Mouse (Mus musculus) ES-Bruce4 (cell line): ENCODE data around the gene Best2. TPM values are rescaled to one million over a fixed set of nuclear protein-coding genes. Genes with fewer than 3 reads are reported as not detected.

Experiments used
- H3K27ac ChIP-seq: 2 replicates; pipeline ENCODE4 v1.5.1; 2012; ENCODE audit warnings: low read length, inconsistent platforms; ENCODE audit not compliant: insufficient read depth
- H3K27me3 ChIP-seq: 2 replicates; pipeline ENCODE4 v1.6.1; 2012; ENCODE audit warnings: mild to moderate bottlenecking, low read length, inconsistent platforms; ENCODE audit not compliant: control insufficient read depth, poor library complexity, insufficient read depth, severe bottlenecking
- H3K36me3 ChIP-seq: 2 replicates; pipeline ENCODE4 v1.6.1; 2012; ENCODE audit warnings: inconsistent platforms, mild to moderate bottlenecking, low read length, moderate library complexity; ENCODE audit not compliant: control insufficient read depth, poor library complexity, insufficient read depth, severe bottlenecking
- H3K4me1 ChIP-seq: one replicate; pipeline ENCODE4 v1.8.1; 2011; ENCODE audit warnings: low read length; ENCODE audit not compliant: control insufficient read depth, insufficient read depth
- H3K4me3 ChIP-seq: 2 replicates; pipeline ENCODE4 v1.5.1; 2011; ENCODE audit warnings: low read depth, mild to moderate bottlenecking, low read length
- H3K9ac ChIP-seq: 2 replicates; pipeline ENCODE4 v1.6.1; 2012; ENCODE audit warnings: low read depth, mild to moderate bottlenecking, inconsistent platforms; ENCODE audit not compliant: poor library complexity, severe bottlenecking
- H3K9me3 ChIP-seq: replicated peaks from 2 replicates; pipeline ENCODE4 v1.6.1; 2012; ENCODE audit warnings: mild to moderate bottlenecking, low read length, inconsistent platforms; ENCODE audit not compliant: control insufficient read depth, poor library complexity, insufficient read depth, severe bottlenecking
- CTCF ChIP-seq: IDR thresholded peaks from one replicate; pipeline ENCODE4 v1.8.1; 2011; ENCODE audit warnings: low read depth, low read length
- EP300 ChIP-seq: IDR thresholded peaks from 2 replicates; pipeline ENCODE4 v1.6.1; 2011; ENCODE audit warnings: low read depth, low read length; ENCODE audit not compliant: insufficient read depth
- POLR2A ChIP-seq: IDR thresholded peaks from one replicate; pipeline ENCODE4 v1.8.1; 2011; ENCODE audit warnings: low read length; ENCODE audit not compliant: insufficient read depth
- polyA plus RNA-seq: library from polyadenylated mRNA; stranded (reverse); fragments of >200 nt; gene quantifications from 2 replicates; pipeline ENCODE4 v1.2.4, GENCODE M21; 2011; ENCODE audit warnings: low read depth; ENCODE audit not compliant: missing spikeins, insufficient read depth, insufficient read length

Gene Best2
- polyA plus RNA-seq, 1 experiment: 1.2 TPM

GRCm38 (mm10) chr8:84978248-84978940 lies 35.9 kb downstream of the Best2 start, which contains the start of gene Junb:
Gene Junb, minus strand, starts transcription at chr8:84978718.
- H3K4me1 ChIP-seq: peaks cover 3% of the 10 kb centered on the region

GRCm38 (mm10) chr8:84977435-84978247 lies 36.7 kb downstream of the Best2 start:
- Histone ChIP-seq H3K27ac (peak overlapping the region; percentile 64; the same call in 1 of the 2 replicates), H3K9me3 (no peaks in the 10 kb centered on the region), H3K27me3 (no peaks in the 10 kb centered on the region), H3K9ac (peak overlapping the region; percentile 94), H3K4me1 (peaks cover 2% of the 10 kb centered on the region), H3K36me3 (peaks cover 8% of the 10 kb centered on the region; the same call in 1 of the 2 replicates), H3K4me3 (peak overlapping the region; percentile 90)
- TF ChIP-seq EP300: peak; percentile 50; the same call in 1 of the 2 replicates
- no peak for TF ChIP-seq CTCF

More at GRCm38 (mm10) chr8:84978248-84978940, 35.9 kb downstream of the Best2 start, which contains the start of gene Junb:
- H3K4me3 ChIP-seq: peak within 1 kb of the TSS; percentile 90
- peak within 1 kb of the TSS; percentile 64 for H3K27ac ChIP-seq
- peak; percentile 94 for TF ChIP-seq POLR2A
- no peak for TF ChIP-seq CTCF
- 0 out of 2 replicates have a peak, but pooled peaks have one; percentile 43 for TF ChIP-seq EP300
- H3K36me3 ChIP-seq: peaks cover 4% of the 10 kb centered on the region; the same call in 1 of the 2 replicates
- H3K9me3 ChIP-seq: no peaks in the 10 kb centered on the region
- no peaks in the 10 kb centered on the region for H3K27me3 ChIP-seq
- H3K9ac ChIP-seq: peak within 1 kb of the TSS; percentile 94

- Histone ChIP-seq H3K4me3 (peak overlapping the region; percentile 90), H3K9me3 (no peaks in the 10 kb centered on the region), H3K27ac (peak overlapping the region; percentile 64), H3K36me3 (peaks cover 10% of the 10 kb centered on the region), H3K9ac (peak overlapping the region; percentile 94), H3K27me3 (no peaks in the 10 kb centered on the region), H3K4me1 (peaks cover 2% of the 10 kb centered on the region)
- TF ChIP-seq CTCF: no peak
- no peak for TF ChIP-seq EP300
- TF ChIP-seq POLR2A: peak; percentile 80
Measured at GRCm38 (mm10) chr8:84976763-84977434, 37.4 kb downstream of the Best2 start.

GRCm38 (mm10) chr8:84976031-84976762 lies 38.1 kb downstream of the Best2 start:
- Histone ChIP-seq H3K36me3 (peaks cover 17% of the 10 kb centered on the region), H3K4me1 (peaks cover 2% of the 10 kb centered on the region)
- TF ChIP-seq CTCF (no peak), EP300 (peak; percentile 74), POLR2A (no peak)

GRCm38 (mm10) chr8:84975434-84975833 lies 38.9 kb downstream of the Best2 start:
- peaks cover 24% of the 10 kb centered on the region for H3K36me3 ChIP-seq
- no peaks in the 10 kb centered on the region for H3K27me3 ChIP-seq
- H3K9ac ChIP-seq: peak overlapping the region; percentile 94
- peak overlapping the region; percentile 66 for H3K4me3 ChIP-seq
- peak; percentile 87 for TF ChIP-seq CTCF
- no peak for TF ChIP-seq POLR2A
- 0 out of 2 replicates have a peak, but pooled peaks have one; percentile 36 for TF ChIP-seq EP300
- H3K9me3 ChIP-seq: no peaks in the 10 kb centered on the region
- H3K27ac ChIP-seq: peak overlapping the region; percentile 90
- H3K4me1 ChIP-seq: no peaks in the 10 kb centered on the region

More at GRCm38 (mm10) chr8:84976031-84976762, 38.1 kb downstream of the Best2 start:
- Histone ChIP-seq H3K27ac (peak overlapping the region; percentile 90), H3K9me3 (no peaks in the 10 kb centered on the region), H3K4me3 (peak overlapping the region; percentile 90), H3K27me3 (no peaks in the 10 kb centered on the region), H3K9ac (peak overlapping the region; percentile 94)
